Mouse (Mus musculus) limb, embryonic 14.5 days (tissue): ENCODE data around the gene Zdhhc5. TPM values are rescaled to one million over a fixed set of nuclear protein-coding genes. Genes with fewer than 3 reads are reported as not detected.

Source experiments
- ATAC-seq: fragments of 200-750 bp; cut with Nextera tagmentation; 2 replicates; pipeline ENCODE4 v1.8.0; 2017; ENCODE audit warnings: low read depth, moderate number of reproducible peaks, moderate TSS enrichment; ENCODE audit not compliant: low FRiP score
- DNase-seq: peaks from one replicate; pipeline ENCODE4 v3.0.0-alpha.2; 2015; ENCODE audit warnings: low spot score
- H3K27ac ChIP-seq: fragments of 300-500 bp; sonication (generic); replicated peaks from 2 replicates; pipeline ENCODE4 v1.5.1; 2014; ENCODE audit warnings: low read depth, mild to moderate bottlenecking, low read length, moderate library complexity, mixed read lengths
- H3K27me3 ChIP-seq: fragments of 300-500 bp; sonication (generic); 2 replicates; pipeline ENCODE4 v1.6.1; 2014; ENCODE audit warnings: low read length, mixed read lengths; ENCODE audit not compliant: control insufficient read depth, insufficient read depth
- H3K36me3 ChIP-seq: fragments of 300-500 bp; sonication (generic); 2 replicates; pipeline ENCODE4 v1.6.1; 2014; ENCODE audit warnings: mild to moderate bottlenecking, low read length, moderate library complexity, mixed read lengths; ENCODE audit not compliant: control insufficient read depth, insufficient read depth
- H3K4me1 ChIP-seq: fragments of 300-500 bp; sonication (generic); 2 replicates; pipeline ENCODE4 v1.6.1; 2014; ENCODE audit warnings: antibody characterized with exemption, low read length, mixed read lengths; ENCODE audit not compliant: control insufficient read depth, insufficient read depth
- H3K4me2 ChIP-seq: fragments of 300-500 bp; sonication (generic); replicated peaks from 2 replicates; pipeline ENCODE4 v1.6.1; 2014; ENCODE audit warnings: low read depth, mild to moderate bottlenecking, low read length, moderate library complexity; ENCODE audit not compliant: severe bottlenecking
- H3K4me3 ChIP-seq: fragments of 300-500 bp; sonication (generic); replicated peaks from 2 replicates; pipeline ENCODE4 v1.5.1; 2014; ENCODE audit warnings: low read length
- H3K9ac ChIP-seq: fragments of 300-500 bp; sonication (generic); 2 replicates; pipeline ENCODE4 v1.6.1; 2014; ENCODE audit warnings: mild to moderate bottlenecking, low read depth, low read length, moderate library complexity; ENCODE audit not compliant: severe bottlenecking
- H3K9me3 ChIP-seq: fragments of 300-500 bp; sonication (generic); 2 replicates; pipeline ENCODE4 v1.6.1; 2016; ENCODE audit warnings: low read length; ENCODE audit not compliant: control insufficient read depth
- POLR2A ChIP-seq: fragments of 200-500 bp; IDR thresholded peaks from 2 replicates; pipeline ENCODE4 v1.8.0; 2012; ENCODE audit warnings: inconsistent platforms, mild to moderate bottlenecking, moderate library complexity, borderline replicate concordance; ENCODE audit not compliant: insufficient read depth, insufficient read length; ENCODE audit errors: extremely low read depth
- WGBS: fragments of 180-500 bp; shearing (Covaris S2); extraction: QIAGEN DNeasy Blood & Tissue Kit; methylation state at CpG from one replicate; pipeline ENCODE4 v1.1.7; 2014; 5-methylcytosine and 5-hydroxymethylcytosine counted together
- polyA plus RNA-seq, 2 experiments: library from polyadenylated mRNA; depleted of rRNA in 1 of 2; stranded (reverse) in 1 of 2; unstranded in 1 of 2; fragments of >200 nt; fragmentation: Nextera tagmentation in 1 of 2; extraction: Ambion mirVana in 1 of 2; gene quantifications; 2 replicates each; pipeline versions ENCODE4 v1.2.1 to v1.2.3; 2012 to 2014

Gene Zdhhc5
- polyA plus RNA-seq, 2 experiments: 36.5 to 46.6 TPM

- Histone ChIP-seq H3K4me1 (peaks cover 10% of the 10 kb centered on the region; the same call in 1 of the 2 replicates), H3K36me3 (peaks cover 22% of the 10 kb centered on the region), H3K4me2 (no peak overlapping the region), H3K9ac (no peak overlapping the region), H3K27me3 (no peaks in the 10 kb centered on the region), H3K4me3 (no peak overlapping the region), H3K9me3 (no peaks in the 10 kb centered on the region), H3K27ac (no peak overlapping the region)
- no peak for ATAC-seq
- WGBS: 88% methylated on average over 10 of the region's 10 CpGs
- no peak for DNase-seq
- TF ChIP-seq POLR2A: no peak
These were observed 10.8 kb upstream of the Zdhhc5 start for GRCm38 (mm10) chr2:84725770-84726169.

- Histone ChIP-seq H3K27ac (no peak overlapping the region), H3K9ac (no peak overlapping the region), H3K4me1 (peaks cover 10% of the 10 kb centered on the region; the same call in 1 of the 2 replicates), H3K9me3 (no peaks in the 10 kb centered on the region), H3K4me2 (no peak overlapping the region), H3K27me3 (no peaks in the 10 kb centered on the region), H3K4me3 (no peak overlapping the region), H3K36me3 (peaks cover 22% of the 10 kb centered on the region)
- 93% methylated on average over 14 of the region's 14 CpGs for WGBS
- ATAC-seq (no peak), DNase-seq (no peak)
- TF ChIP-seq POLR2A: no peak
These were observed 8.9 kb upstream of the Zdhhc5 start for GRCm38 (mm10) chr2:84723856-84724255.

GRCm38 (mm10) chr2:84721182-84721581 lies 6.2 kb upstream of the Zdhhc5 start:
- DNase-seq (no peak), ATAC-seq (no peak)
- H3K4me1 ChIP-seq: peaks cover 6% of the 10 kb centered on the region; the same call in 1 of the 2 replicates
- H3K4me3 ChIP-seq: no peak overlapping the region
- no peak overlapping the region for H3K9ac ChIP-seq
- no peak for TF ChIP-seq POLR2A
- 79% methylated on average over 3 of the region's 3 CpGs for WGBS
- no peak overlapping the region for H3K27ac ChIP-seq
- no peaks in the 10 kb centered on the region for H3K9me3 ChIP-seq
- H3K4me2 ChIP-seq: no peak overlapping the region
- H3K36me3 ChIP-seq: peaks cover 22% of the 10 kb centered on the region
- no peaks in the 10 kb centered on the region for H3K27me3 ChIP-seq

GRCm38 (mm10) chr2:84720718-84721117 lies 5.7 kb upstream of the Zdhhc5 start:
- no peak overlapping the region for H3K27ac ChIP-seq
- no peak for TF ChIP-seq POLR2A
- no peak overlapping the region for H3K9ac ChIP-seq
- 95% methylated on average over 2 of the region's 2 CpGs for WGBS
- H3K9me3 ChIP-seq: no peaks in the 10 kb centered on the region
- 0 out of 2 replicates have a peak, but pooled peaks cover 3% of the 10 kb centered on the region for H3K4me1 ChIP-seq
- H3K27me3 ChIP-seq: no peaks in the 10 kb centered on the region
- no peak for DNase-seq
- ATAC-seq: no peak
- H3K36me3 ChIP-seq: peaks cover 20% of the 10 kb centered on the region
- no peak overlapping the region for H3K4me2 ChIP-seq
- H3K4me3 ChIP-seq: no peak overlapping the region

- no peak overlapping the region for H3K4me3 ChIP-seq
- no peak overlapping the region for H3K9ac ChIP-seq
- H3K4me2 ChIP-seq: no peak overlapping the region
- TF ChIP-seq POLR2A: no peak
- H3K9me3 ChIP-seq: no peaks in the 10 kb centered on the region
- DNase-seq (no peak), ATAC-seq (no peak)
- no peaks in the 10 kb centered on the region for H3K27me3 ChIP-seq
- H3K4me1 ChIP-seq: peaks cover 8% of the 10 kb centered on the region; the same call in 1 of the 2 replicates
- 94% methylated on average over 4 of the region's 4 CpGs for WGBS
- no peak overlapping the region for H3K27ac ChIP-seq
- 0 out of 2 replicates have a peak, but pooled peaks cover 5% of the 10 kb centered on the region for H3K36me3 ChIP-seq
These were observed 2.4 kb upstream of the Zdhhc5 start for GRCm38 (mm10) chr2:84717357-84717756.
